Mouse (Mus musculus): Measurements from ENCODE around the gene 1110051M20Rik. TPM values are rescaled to one million over a fixed set of nuclear protein-coding genes. Genes with fewer than 3 reads are reported as not detected.
A peak's percentile ranks its signal among the peaks of the same experiment; 100 is the strongest.

The 1110051M20Rik gene
- polyA plus RNA-seq, 1 experiment from 2014 or later, result 46.3 TPM

DNA sequence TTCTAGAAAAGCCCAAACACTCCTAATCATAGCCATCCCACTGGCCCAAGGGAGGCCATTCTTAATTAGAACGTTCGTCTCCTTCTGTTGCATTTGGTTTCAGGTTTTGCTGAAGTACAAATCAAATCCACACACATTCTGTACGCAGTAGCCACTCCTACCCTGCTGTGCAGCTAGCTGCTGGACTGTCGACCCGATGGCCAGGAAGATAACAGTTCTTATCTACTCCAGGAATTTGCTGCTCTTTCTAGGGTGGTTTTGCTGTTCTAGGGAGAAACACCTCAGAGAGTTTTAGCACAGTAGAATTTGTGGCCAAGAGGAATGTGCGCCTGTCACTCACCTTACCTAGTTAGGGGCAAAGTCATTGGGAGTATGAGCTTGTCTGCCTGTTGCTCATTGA is 156.9 kb downstream of the 1110051M20Rik start:
- H3K9me3 ChIP-seq (ENCODE audit: control insufficient read depth, low read length), result no peaks in the 10 kb centered on the region
- no peaks in the 10 kb centered on the region for H3K36me3 ChIP-seq (ENCODE audit: control insufficient read depth, insufficient read depth, low read length)
- no peak overlapping the region for H3K9ac ChIP-seq (ENCODE audit: low read length)
- H3K4me2 ChIP-seq (ENCODE audit: low read length), result no peak overlapping the region
- no peaks in the 10 kb centered on the region for H3K27me3 ChIP-seq (ENCODE audit: control insufficient read depth, insufficient read depth, low read length)
- no peak for ATAC-seq (ENCODE audit: insufficient number of reproducible peaks, insufficient read depth, low FRiP score, low read depth)
- H3K4me3 ChIP-seq (ENCODE audit: control insufficient read depth in 1 of 2, insufficient read depth in 1 of 2, low read depth in 1 of 2, low read length in 2 of 2), result no peak overlapping the region
- H3K27ac ChIP-seq (replicated peaks in 1 of 2; ENCODE audit: control insufficient read depth in 1 of 2, insufficient read depth in 1 of 2, low read depth in 2 of 2, low read length in 2 of 2), result no peak overlapping the region
- H3K4me1 ChIP-seq (ENCODE audit: control insufficient read depth in 2 of 2, insufficient read depth in 2 of 2, low read length in 2 of 2), result peaks cover 9 to 12% of the 10 kb centered on the region in 2 experiments
- WGBS, result 34% methylated on average over 6 of the region's 6 CpGs

DNA sequence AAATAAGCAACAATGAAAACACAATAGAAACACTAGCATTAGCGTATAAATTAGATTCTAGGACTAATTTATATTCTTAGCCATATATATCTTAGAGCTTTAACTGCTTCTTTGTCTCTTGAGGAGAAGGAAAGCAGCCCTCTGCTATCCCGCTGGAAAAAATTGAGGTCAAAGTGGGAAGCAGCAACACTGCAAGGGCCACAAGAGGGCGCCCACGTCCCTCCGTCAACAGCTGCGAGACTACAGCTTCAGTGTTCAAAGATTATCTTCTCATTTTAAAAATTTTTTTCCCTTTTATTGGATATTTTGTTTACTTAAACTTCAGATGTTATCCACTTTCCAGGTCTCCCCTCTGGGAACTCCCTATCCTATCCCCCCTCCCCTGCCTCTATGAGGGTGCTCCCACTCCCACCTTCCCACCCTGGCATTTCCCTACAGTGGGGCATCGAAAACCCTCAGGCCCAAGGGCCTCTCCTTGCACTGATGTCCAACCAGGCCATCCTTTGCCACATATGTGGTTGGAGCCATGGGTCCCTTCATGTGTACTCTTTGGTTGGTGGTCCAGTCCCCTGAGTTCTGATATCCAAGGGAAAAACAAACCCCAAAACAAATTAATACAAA is 158.5 kb downstream of the 1110051M20Rik start:
- 13% methylated on average over 7 of the region's 7 CpGs for WGBS
- Histone ChIP-seq H3K9me3 (ENCODE audit: control insufficient read depth, low read length) (no peaks in the 10 kb centered on the region), H3K4me1 (ENCODE audit: control insufficient read depth in 2 of 2, insufficient read depth in 2 of 2, low read length in 2 of 2) (peaks cover 16 to 17% of the 10 kb centered on the region in 2 experiments), H3K36me3 (ENCODE audit: control insufficient read depth, insufficient read depth, low read length) (no peaks in the 10 kb centered on the region), H3K4me3 (ENCODE audit: control insufficient read depth in 1 of 2, insufficient read depth in 1 of 2, low read depth in 1 of 2, low read length in 2 of 2) (no peak overlapping the region), H3K27ac (replicated peaks in 1 of 2; ENCODE audit: control insufficient read depth in 1 of 2, insufficient read depth in 1 of 2, low read depth in 2 of 2, low read length in 2 of 2) (no peak overlapping the region), H3K27me3 (ENCODE audit: control insufficient read depth, insufficient read depth, low read length) (no peaks in the 10 kb centered on the region), H3K9ac (ENCODE audit: low read length) (no peak overlapping the region), H3K4me2 (ENCODE audit: low read length) (no peak overlapping the region)
- no peak for ATAC-seq (ENCODE audit: insufficient number of reproducible peaks, insufficient read depth, low FRiP score, low read depth)

DNA sequence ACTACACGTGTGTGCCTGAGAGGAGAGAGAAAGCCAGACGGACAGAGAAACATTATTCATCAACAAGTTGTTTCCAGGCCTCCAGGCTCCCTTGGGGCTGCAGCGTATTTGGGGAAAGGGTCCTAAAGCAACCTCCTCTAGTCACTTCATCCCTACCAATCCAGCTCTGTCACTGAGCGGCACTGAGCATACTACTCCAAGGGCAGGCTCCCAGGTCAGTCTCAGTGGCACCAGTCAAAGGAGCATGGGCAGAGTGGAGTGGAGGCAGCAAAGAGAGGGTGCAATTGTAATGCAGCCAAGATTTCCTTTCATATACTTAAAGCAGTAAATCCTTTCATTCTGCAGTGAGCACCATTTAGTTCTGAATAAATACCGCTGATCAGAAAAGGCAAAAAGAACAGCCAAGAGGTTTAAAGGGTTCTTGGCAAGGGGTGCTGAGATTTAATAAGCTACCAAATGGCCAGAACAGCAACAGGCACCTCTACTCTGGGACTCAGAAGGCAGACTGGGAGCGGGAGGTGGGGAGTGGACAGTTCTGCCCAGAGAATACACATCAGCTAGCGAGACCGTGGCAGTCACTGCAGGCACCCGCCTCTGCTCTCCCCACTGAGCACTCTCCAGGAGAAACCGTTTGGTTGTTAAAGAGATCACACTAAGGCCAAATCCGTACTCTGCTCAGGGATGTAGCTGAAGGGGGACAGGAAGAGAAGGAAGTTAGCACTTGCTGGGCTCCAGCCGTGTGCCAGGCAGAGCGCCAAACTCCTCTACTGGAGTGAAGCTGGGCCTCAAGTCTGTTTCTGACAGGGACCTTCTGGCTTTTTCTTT is 159.9 kb downstream of the 1110051M20Rik start:
- 55% methylated on average over 13 of the region's 13 CpGs for WGBS
- no peak overlapping the region for H3K4me2 ChIP-seq (ENCODE audit: low read length)

GRCm38 (mm10) chr2:91283972-91284371 is 160.5 kb downstream of the 1110051M20Rik start:
- H3K36me3 ChIP-seq (ENCODE audit: control insufficient read depth, insufficient read depth, low read length), result no peaks in the 10 kb centered on the region
- H3K4me1 ChIP-seq (ENCODE audit: control insufficient read depth in 2 of 2, insufficient read depth in 2 of 2, low read length in 2 of 2), result peaks cover 14 to 17% of the 10 kb centered on the region in 2 experiments
- H3K4me3 ChIP-seq (ENCODE audit: control insufficient read depth in 1 of 2, insufficient read depth in 1 of 2, low read depth in 1 of 2, low read length in 2 of 2), result no peak overlapping the region
- 60% methylated on average over 3 of the region's 3 CpGs for WGBS
- H3K27ac ChIP-seq (replicated peaks in 1 of 2; ENCODE audit: control insufficient read depth in 1 of 2, insufficient read depth in 1 of 2, low read depth in 2 of 2, low read length in 2 of 2), result no peak overlapping the region
- H3K4me2 ChIP-seq (ENCODE audit: low read length), result no peak overlapping the region
- no peak for ATAC-seq (ENCODE audit: insufficient number of reproducible peaks, insufficient read depth, low FRiP score, low read depth)
- H3K9me3 ChIP-seq (ENCODE audit: control insufficient read depth, low read length), result no peaks in the 10 kb centered on the region
- H3K9ac ChIP-seq (ENCODE audit: low read length), result no peak overlapping the region
- H3K27me3 ChIP-seq (ENCODE audit: control insufficient read depth, insufficient read depth, low read length), result no peaks in the 10 kb centered on the region

More for the DNA sequence above, 159.9 kb downstream of the 1110051M20Rik start:
- H3K27me3 ChIP-seq (ENCODE audit: control insufficient read depth, insufficient read depth, low read length), result no peaks in the 10 kb centered on the region
- no peak overlapping the region; the same call in 1 of the 2 replicates for H3K9ac ChIP-seq (ENCODE audit: low read length)
- H3K27ac ChIP-seq (replicated peaks in 1 of 2; ENCODE audit: control insufficient read depth in 1 of 2, insufficient read depth in 1 of 2, low read depth in 2 of 2, low read length in 2 of 2), result 0 out of 4 replicates have a peak overlapping the region, but pooled peaks have one; percentile 12 to 29
- H3K9me3 ChIP-seq (ENCODE audit: control insufficient read depth, low read length), result no peaks in the 10 kb centered on the region
- no peak overlapping the region for H3K4me3 ChIP-seq (ENCODE audit: control insufficient read depth in 1 of 2, insufficient read depth in 1 of 2, low read depth in 1 of 2, low read length in 2 of 2)
- H3K4me1 ChIP-seq (ENCODE audit: control insufficient read depth in 2 of 2, insufficient read depth in 2 of 2, low read length in 2 of 2), result peaks cover 14 to 17% of the 10 kb centered on the region in 2 experiments
- no peak for ATAC-seq (ENCODE audit: insufficient number of reproducible peaks, insufficient read depth, low FRiP score, low read depth)
- no peaks in the 10 kb centered on the region for H3K36me3 ChIP-seq (ENCODE audit: control insufficient read depth, insufficient read depth, low read length)

DNA sequence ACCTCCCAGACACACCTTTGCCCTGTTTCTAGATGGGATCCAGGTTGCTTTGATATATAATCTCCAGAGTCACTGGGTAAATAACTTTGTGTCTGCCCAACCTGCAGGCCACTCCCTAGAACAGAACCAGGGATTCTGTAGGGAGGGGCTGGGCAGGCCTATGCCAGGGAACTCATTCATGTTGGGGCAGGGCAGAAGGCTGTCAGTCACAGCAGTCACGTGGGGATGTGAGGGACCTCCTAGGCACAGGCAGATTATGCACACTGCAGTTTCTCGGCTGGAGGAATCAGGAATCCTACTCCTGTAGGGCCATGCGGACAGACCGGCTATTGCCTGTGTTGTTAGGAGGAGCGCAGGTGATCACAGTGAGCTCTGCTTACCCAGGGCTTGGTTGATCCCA is 163.1 kb downstream of the 1110051M20Rik start:
- peaks cover 14 to 17% of the 10 kb centered on the region in 2 experiments for H3K4me1 ChIP-seq (ENCODE audit: control insufficient read depth in 2 of 2, insufficient read depth in 2 of 2, low read length in 2 of 2)
- peak; percentile 23; the same call in 1 of the 2 replicates for ATAC-seq (ENCODE audit: insufficient number of reproducible peaks, insufficient read depth, low FRiP score, low read depth)
- H3K27ac ChIP-seq (replicated peaks in 1 of 2; ENCODE audit: control insufficient read depth in 1 of 2, insufficient read depth in 1 of 2, low read depth in 2 of 2, low read length in 2 of 2), result no peak overlapping the region
- no peak overlapping the region for H3K4me3 ChIP-seq (ENCODE audit: control insufficient read depth in 1 of 2, insufficient read depth in 1 of 2, low read depth in 1 of 2, low read length in 2 of 2)
- H3K36me3 ChIP-seq (ENCODE audit: control insufficient read depth, insufficient read depth, low read length), result peaks cover 16% of the 10 kb centered on the region
- WGBS, result 37% methylated on average over 5 of the region's 5 CpGs
- H3K27me3 ChIP-seq (ENCODE audit: control insufficient read depth, insufficient read depth, low read length), result no peaks in the 10 kb centered on the region
- no peak overlapping the region for H3K4me2 ChIP-seq (ENCODE audit: low read length)
- H3K9ac ChIP-seq (ENCODE audit: low read length), result no peak overlapping the region
- no peaks in the 10 kb centered on the region for H3K9me3 ChIP-seq (ENCODE audit: control insufficient read depth, low read length)

GRCm38 (mm10) chr2:91279372-91279755 is 165.1 kb downstream of the 1110051M20Rik start:
- peaks cover 11 to 13% of the 10 kb centered on the region in 2 experiments for H3K4me1 ChIP-seq (ENCODE audit: control insufficient read depth in 2 of 2, insufficient read depth in 2 of 2, low read length in 2 of 2)
- 60% methylated on average over 2 of the region's 2 CpGs for WGBS
- no peak overlapping the region for H3K9ac ChIP-seq (ENCODE audit: low read length)
- H3K4me3 ChIP-seq (ENCODE audit: control insufficient read depth in 1 of 2, insufficient read depth in 1 of 2, low read depth in 1 of 2, low read length in 2 of 2), result no peak overlapping the region
- no peaks in the 10 kb centered on the region for H3K9me3 ChIP-seq (ENCODE audit: control insufficient read depth, low read length)
- H3K27me3 ChIP-seq (ENCODE audit: control insufficient read depth, insufficient read depth, low read length), result no peaks in the 10 kb centered on the region
- no peak overlapping the region for H3K4me2 ChIP-seq (ENCODE audit: low read length)
- H3K27ac ChIP-seq (replicated peaks in 1 of 2; ENCODE audit: control insufficient read depth in 1 of 2, insufficient read depth in 1 of 2, low read depth in 2 of 2, low read length in 2 of 2), result no peak overlapping the region
- no peak for ATAC-seq (ENCODE audit: insufficient number of reproducible peaks, insufficient read depth, low FRiP score, low read depth)
- peaks cover 36% of the 10 kb centered on the region for H3K36me3 ChIP-seq (ENCODE audit: control insufficient read depth, insufficient read depth, low read length)

- Histone ChIP-seq H3K27ac (replicated peaks in 1 of 2; ENCODE audit: control insufficient read depth in 1 of 2, insufficient read depth in 1 of 2, low read depth in 2 of 2, low read length in 2 of 2) (no peak overlapping the region), H3K9me3 (ENCODE audit: control insufficient read depth, low read length) (no peaks in the 10 kb centered on the region), H3K4me3 (ENCODE audit: control insufficient read depth in 1 of 2, insufficient read depth in 1 of 2, low read depth in 1 of 2, low read length in 2 of 2) (no peak overlapping the region), H3K27me3 (ENCODE audit: control insufficient read depth, insufficient read depth, low read length) (no peaks in the 10 kb centered on the region), H3K9ac (ENCODE audit: low read length) (no peak overlapping the region), H3K4me2 (ENCODE audit: low read length) (no peak overlapping the region), H3K4me1 (ENCODE audit: control insufficient read depth in 2 of 2, insufficient read depth in 2 of 2, low read length in 2 of 2) (peaks cover 10% of the 10 kb centered on the region in 2 experiments), H3K36me3 (ENCODE audit: control insufficient read depth, insufficient read depth, low read length) (peaks cover 41% of the 10 kb centered on the region)
- 31% methylated on average over 10 of the region's 10 CpGs for WGBS
- ATAC-seq (ENCODE audit: insufficient number of reproducible peaks, insufficient read depth, low FRiP score, low read depth), result no peak
Observed at GRCm38 (mm10) chr2:91278749-91279371, 165.6 kb downstream of the 1110051M20Rik start.
